Mouse (Mus musculus): ENCODE results near the gene Nlrc4. TPM values are rescaled to one million over a fixed set of nuclear protein-coding genes. Genes with fewer than 3 reads are reported as not detected.

Nlrc4 gene
- total RNA-seq, 2 experiments from 2014 or later, result 0.07 to 0.10 TPM

DNA sequence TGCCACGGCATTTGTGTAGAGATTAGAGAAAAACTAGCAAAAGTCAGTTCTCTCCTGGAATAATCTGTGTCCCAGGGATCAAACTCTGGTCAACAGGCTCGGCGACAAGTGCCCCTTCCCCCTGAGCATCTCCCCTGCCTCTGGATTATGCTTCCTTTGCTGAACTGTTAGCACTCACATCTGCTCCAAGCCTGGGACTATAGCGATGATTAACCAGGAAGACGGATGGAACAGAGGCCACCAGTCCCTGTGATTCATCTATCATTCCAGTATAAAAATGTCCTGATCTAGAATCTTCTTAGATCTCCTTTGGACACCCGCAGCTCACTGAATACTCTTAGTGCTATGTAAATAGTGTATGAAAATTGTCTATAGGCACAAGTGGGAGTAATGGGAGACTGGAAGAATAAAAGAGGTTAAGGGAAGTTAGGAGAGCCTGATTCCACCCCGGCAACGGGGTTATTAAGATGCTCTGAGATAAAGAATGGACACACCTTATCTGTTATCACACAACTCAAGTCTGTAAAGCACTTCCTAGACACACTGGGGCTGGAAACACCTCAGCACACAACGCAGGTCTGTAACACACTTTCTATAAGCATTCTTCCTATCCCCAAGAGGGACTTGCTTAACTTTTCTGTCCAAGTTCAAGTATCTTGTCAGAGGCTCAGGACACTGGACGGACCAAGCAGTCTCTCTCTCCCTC lies 817 bp downstream of the Nlrc4 start:
- TF ChIP-seq CTCF (conservative IDR thresholded peaks at IDR 0.05), result no peak
- Histone ChIP-seq H3K27ac (no peak overlapping the region), H3K4me3 (no peak overlapping the region)
- DNase-seq (ENCODE audit: low spot score in 2 of 2), result no peak

DNA sequence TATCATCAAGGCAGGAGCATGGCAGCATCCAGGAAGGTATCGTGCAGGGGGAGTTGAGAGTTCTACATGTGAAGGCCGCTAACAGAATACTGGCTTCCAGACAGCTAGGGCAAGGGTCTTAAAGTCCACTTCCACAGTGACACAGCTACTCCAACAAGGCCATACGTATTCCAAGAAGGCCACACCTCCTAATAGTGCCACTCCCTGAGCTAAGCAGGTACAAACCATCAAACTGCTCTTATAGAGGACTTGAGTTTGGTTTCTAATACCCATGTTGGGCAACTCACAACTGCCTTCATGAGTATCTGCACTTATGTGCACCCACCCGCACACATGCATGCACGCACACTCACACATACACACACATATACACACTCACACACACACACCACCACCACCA lies 2.1 kb downstream of the Nlrc4 start:
- TF ChIP-seq CTCF (conservative IDR thresholded peaks at IDR 0.05), result no peak
- no peak overlapping the region for H3K27ac ChIP-seq
- DNase-seq (ENCODE audit: low spot score in 2 of 2), result no peak
- H3K4me3 ChIP-seq, result no peak overlapping the region

DNA sequence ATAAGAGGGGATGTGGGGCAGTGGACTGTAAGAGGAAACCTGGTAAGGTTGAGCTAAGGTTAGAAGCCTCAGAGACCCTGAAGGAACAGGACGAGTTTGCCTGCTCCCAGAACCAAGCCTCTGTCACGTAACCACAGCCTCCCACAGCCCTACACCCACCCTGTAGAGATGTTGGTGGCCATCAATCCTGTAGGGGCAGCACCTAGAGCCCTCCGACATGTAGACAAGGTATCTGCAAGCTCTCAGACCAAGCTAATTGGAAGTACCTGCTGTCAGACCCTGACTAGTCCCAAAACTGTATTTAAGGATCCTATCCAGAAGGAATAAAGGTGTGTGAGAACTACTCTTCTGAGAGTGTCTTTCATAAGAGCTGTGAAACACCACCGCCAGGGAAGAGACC lies 3.5 kb downstream of the Nlrc4 start:
- no peak overlapping the region for H3K4me3 ChIP-seq
- no peak for TF ChIP-seq CTCF (conservative IDR thresholded peaks at IDR 0.05)

DNA sequence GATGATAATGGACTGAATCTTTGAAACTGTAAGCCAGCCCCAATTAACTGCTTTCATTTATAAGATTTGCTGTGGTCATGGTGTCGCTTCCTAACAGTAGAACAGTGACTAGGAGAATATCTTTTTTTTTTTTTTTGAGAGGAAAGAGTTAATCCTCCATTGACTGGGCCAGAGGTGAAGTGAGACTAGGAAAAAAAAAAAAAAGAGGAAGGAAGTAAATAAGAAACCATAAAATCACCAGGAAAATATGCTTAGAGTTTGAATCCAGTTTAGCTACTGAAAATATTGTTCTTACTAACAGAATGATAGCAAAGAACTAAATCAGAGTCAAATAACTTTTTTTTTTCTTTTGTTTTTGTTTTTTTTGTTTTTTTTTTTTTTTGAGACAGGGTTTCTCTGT lies 4.3 kb downstream of the Nlrc4 start:
- TF ChIP-seq CTCF (conservative IDR thresholded peaks at IDR 0.05), result no peak
- DNase-seq (ENCODE audit: low spot score in 2 of 2), result no peak
- no peak overlapping the region for H3K27ac ChIP-seq
- H3K4me3 ChIP-seq, result no peak overlapping the region

More for the DNA sequence above, 3.5 kb downstream of the Nlrc4 start:
- H3K27ac ChIP-seq, result no peak overlapping the region
- DNase-seq (ENCODE audit: low spot score in 2 of 2), result no peak

DNA sequence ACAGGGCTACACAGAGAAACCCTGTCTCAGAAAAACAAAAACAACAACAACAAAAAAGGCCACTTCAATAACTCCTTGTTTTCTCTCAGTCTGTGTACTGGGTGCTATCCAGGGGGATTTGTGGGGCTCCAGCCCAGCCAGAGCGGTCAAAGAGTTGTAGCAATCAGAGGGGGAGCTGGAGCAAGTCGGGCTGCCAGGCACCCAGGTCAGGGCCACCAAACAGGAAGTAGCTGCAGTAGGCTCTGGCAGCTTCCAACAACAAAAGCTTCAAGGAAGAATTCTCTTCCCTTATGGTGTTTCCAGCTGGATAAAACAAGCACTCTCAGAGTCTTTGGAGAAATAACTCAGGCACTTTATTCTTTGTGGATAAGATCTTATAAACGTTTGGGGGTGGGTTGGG lies 5.0 kb downstream of the Nlrc4 start:
- Histone ChIP-seq H3K4me3 (no peak overlapping the region), H3K27ac (no peak overlapping the region)
- TF ChIP-seq CTCF (conservative IDR thresholded peaks at IDR 0.05), result no peak
- DNase-seq (ENCODE audit: low spot score in 2 of 2), result no peak

DNA sequence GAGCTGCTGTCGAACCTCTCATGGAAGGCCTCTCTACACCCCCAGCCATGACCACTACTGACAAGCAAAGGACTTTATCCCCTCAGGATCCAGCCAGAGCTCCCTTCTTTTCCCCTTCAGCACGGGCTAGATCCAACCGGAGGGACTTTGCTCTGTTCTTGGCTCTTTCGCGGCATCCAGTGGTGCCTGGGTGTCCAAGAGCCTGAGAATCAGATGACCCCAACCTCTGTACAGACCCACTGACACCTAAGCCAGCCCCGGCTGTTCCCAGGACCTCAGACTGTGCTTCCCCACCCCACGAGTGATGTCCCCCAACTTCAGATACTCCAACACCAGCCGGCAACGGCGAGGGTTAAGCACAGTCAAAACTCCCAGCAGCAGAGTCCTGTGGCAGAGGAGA lies 9.2 kb downstream of the Nlrc4 start:
- Histone ChIP-seq H3K4me3 (no peak overlapping the region), H3K27ac (no peak overlapping the region)
- no peak for TF ChIP-seq CTCF (conservative IDR thresholded peaks at IDR 0.05)
- DNase-seq (ENCODE audit: low spot score in 2 of 2), result no peak

DNA sequence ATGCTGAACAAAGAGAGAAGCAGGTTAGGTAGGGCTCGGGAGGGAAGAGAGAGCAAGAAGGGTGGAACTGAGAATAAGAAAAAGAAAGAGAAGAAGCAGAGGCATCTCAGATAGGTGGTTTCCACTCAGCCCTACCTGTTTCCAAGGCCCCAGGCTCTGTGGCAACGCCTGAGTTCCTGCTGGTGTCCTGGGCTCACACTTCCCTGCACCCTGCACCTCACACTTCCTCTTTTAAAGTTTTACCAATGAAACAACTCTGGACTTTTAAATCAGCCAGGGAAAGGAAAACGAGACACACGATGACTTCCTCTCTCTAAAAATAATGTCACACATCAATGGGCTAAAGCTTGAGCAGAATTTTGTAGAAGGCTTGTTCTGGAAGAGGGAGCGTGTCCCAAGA lies 18.5 kb downstream of the Nlrc4 start:
- H3K27ac ChIP-seq, result no peak overlapping the region
- no peak for DNase-seq (ENCODE audit: low spot score in 2 of 2)
- H3K4me3 ChIP-seq, result no peak overlapping the region
- TF ChIP-seq CTCF (conservative IDR thresholded peaks at IDR 0.05), result no peak

DNA sequence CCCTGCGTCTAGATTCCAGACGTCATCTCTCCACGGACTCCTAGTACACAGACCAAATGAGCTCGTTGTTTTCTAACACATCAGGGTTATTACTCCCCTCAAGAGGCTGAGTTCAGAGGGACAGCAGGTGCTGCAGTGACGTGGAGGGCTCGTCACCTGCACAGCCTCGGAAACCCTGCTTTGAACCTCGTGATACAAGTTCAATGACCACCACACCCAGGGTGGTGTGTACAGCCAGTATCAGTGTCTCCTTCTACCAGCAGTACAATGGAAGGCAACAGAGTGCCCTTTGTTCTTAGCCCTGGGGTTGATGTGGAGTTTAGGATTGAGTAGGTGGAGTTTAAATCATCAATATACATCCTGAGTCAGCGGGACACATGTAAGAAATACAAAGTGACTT lies 21.2 kb downstream of the Nlrc4 start:
- no peak overlapping the region for H3K27ac ChIP-seq
- H3K4me3 ChIP-seq, result no peak overlapping the region
- no peak for DNase-seq (ENCODE audit: low spot score in 2 of 2)
- no peak for TF ChIP-seq CTCF (conservative IDR thresholded peaks at IDR 0.05)

DNA sequence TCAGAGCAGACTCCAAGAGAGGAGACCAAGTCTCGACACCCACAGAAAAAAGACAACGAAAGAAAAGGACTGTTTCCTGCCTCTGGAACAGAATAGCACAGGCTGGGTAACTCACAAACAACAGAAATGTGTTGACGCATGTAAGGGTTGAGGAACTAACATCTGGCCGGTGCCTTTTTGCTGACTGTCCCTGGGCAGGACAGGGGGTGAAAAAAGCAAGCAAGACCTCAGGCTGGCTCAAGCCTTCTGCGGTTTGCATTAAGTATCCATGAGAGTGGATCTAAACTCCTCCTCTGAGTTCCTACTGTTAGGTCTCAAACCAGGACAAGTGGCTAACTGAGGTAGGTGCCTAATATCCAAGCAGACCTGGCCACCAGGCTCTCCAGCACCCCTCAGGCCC lies 26.3 kb downstream of the Nlrc4 start:
- no peak overlapping the region for H3K27ac ChIP-seq
- no peak for TF ChIP-seq CTCF (conservative IDR thresholded peaks at IDR 0.05)
- no peak overlapping the region for H3K4me3 ChIP-seq
- DNase-seq (ENCODE audit: low spot score in 2 of 2), result no peak

DNA sequence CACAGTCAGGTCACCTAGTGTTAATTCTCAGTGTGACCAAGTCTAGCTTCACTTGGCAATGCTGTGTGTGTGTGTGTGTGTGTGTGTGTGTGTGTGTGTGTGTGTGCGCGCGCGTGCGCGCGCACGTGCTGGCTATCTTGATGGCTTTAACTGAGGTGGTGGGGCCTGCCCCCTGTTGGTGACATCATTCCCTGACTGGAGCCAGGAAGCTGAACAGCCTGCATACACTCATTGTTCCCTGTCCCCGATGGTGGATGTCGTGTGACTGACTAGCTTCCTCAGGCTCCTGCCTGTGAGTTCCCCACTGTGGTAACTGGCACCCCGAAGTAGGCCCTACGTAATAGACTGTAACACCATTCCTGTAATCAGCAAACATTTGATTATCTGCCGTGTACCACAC lies 27.5 kb downstream of the Nlrc4 start:
- peak; percentile 23 for TF ChIP-seq CTCF (conservative IDR thresholded peaks at IDR 0.05)
- Histone ChIP-seq H3K4me3 (no peak overlapping the region), H3K27ac (no peak overlapping the region)
- DNase-seq (ENCODE audit: low spot score in 2 of 2), result no peak

DNA sequence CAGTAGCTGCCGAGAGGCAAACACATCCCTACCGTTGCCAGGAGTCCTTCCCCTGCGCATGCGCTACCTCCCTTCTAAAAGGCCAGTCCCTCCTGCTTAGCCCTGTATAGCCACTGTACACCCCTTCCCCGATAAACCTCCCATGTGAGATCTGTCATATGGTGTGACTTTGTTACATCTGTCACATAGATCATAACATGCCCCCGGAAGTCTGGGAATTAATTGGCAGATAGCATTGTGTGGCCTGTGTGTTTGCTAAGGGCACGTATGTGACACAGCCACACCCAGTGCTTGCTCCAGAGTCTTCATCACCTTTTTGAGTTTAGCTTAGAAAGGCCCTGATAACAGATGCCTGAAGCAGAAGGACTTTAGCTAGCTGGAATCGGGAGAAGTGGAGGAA lies 28.9 kb downstream of the Nlrc4 start:
- Histone ChIP-seq H3K27ac (no peak overlapping the region), H3K4me3 (no peak overlapping the region)
- no peak for DNase-seq (ENCODE audit: low spot score in 2 of 2)
- no peak for TF ChIP-seq CTCF (conservative IDR thresholded peaks at IDR 0.05)

DNA sequence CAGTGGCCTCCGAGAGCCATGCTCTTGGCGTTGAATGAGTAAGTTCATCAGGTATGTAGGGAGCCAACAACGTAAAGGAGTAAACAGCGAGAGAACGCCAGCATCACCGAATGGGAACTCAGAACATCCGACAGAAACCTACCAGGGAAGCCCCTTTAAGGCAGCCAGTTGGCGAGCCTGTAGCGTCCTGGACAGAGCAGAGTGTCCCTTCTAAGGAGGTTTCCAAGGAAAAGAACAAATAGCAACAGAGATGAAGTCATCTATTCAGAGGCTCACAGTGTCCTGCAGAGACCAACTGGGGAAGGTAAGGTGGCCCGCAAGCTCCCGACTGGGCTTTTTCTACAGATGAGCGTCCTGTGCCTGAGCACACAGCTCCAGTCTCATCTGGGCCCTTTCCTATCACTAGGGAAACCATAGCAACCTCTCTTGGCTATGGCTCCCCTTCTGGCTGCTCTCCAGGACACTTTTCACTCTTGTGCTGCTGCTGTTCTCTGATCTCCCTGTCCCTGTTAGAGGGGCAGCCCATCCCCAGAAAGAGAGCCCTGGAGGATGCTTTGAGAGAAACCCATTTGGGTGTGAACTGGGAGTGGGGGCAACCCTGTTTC lies 34.4 kb downstream of the Nlrc4 start:
- TF ChIP-seq CTCF (conservative IDR thresholded peaks at IDR 0.05), result no peak
- H3K27ac ChIP-seq, result peak overlapping the region; percentile 46

DNA sequence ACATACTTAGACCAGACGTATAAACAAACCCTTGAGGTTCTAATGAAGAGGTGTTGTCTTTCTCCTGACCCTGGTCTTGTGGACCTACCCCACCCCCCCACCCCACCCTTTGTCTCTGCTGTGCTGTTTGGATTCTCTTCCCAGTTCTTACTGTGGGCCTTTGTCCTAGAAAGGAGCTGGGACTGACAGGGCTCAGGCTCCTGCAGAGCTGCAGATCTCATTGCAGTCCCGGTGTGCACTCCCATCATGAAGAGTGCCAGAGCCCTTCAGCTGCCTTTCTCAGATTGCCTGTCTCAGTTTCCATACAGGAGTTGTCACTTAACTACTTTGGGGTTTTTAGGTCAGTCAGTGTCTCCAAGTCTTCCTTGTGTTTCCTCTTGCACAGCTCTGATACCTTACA lies 38.3 kb downstream of the Nlrc4 start:
- Histone ChIP-seq H3K27ac (no peak overlapping the region), H3K4me3 (no peak overlapping the region)
- DNase-seq (ENCODE audit: low spot score in 2 of 2), result no peak
- TF ChIP-seq CTCF (conservative IDR thresholded peaks at IDR 0.05), result no peak

More for the DNA sequence above, 34.4 kb downstream of the Nlrc4 start:
- H3K4me3 ChIP-seq, result no peak overlapping the region; the same call in 1 of the 2 replicates
- DNase-seq (ENCODE audit: low spot score in 2 of 2), result peak; percentile 33 to 40

DNA sequence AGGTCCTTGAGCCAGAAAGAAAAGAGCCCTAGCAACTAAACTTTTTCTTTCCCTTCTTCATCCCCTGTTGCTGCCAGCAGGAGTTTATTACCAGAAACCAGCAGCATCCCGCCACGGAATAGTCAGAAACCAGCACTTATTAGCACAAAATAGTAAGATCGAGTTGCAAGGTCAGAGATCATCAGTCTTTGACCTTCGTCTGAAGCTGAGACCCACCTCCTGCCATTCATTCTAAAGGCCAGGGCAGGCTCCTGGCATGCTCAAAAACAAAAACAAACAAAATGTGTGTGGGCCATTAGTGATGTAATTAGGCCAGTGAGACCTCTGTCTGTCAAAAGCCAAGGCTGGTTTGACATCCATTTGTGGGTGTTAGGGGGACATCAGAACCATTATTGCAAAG lies 40.8 kb downstream of the Nlrc4 start:
- no peak for TF ChIP-seq CTCF (conservative IDR thresholded peaks at IDR 0.05)
- H3K4me3 ChIP-seq, result no peak overlapping the region
- DNase-seq (ENCODE audit: low spot score in 2 of 2), result no peak

More for the DNA sequence above, 40.8 kb downstream of the Nlrc4 start:
- no peak overlapping the region for H3K27ac ChIP-seq

Data from layer of hippocampus, adult 2 months (tissue).